Mouse (Mus musculus) gastrocnemius, postnatal 10 days (tissue): Measurements from ENCODE around the gene Olfr157. TPM values are rescaled to one million over a fixed set of nuclear protein-coding genes. Genes with fewer than 3 reads are reported as not detected.
"Not testable (repeated sequence)": the region's sequence is repeated elsewhere in the genome, so short reads cannot be mapped to it uniquely, and the experiment has no call there.

ENCODE experiments used
- DNase-seq: peaks from one replicate; pipeline ENCODE4 v3.0.0; 2021; ENCODE audit warnings: mixed read lengths
- total RNA-seq, 2 experiments: library from RNA; stranded (reverse); gene quantifications; 2 replicates each; pipeline ENCODE4 v1.2.3; 2021

Gene Olfr157
- total RNA-seq, 2 experiments from 2014 or later, result not detected

DNA sequence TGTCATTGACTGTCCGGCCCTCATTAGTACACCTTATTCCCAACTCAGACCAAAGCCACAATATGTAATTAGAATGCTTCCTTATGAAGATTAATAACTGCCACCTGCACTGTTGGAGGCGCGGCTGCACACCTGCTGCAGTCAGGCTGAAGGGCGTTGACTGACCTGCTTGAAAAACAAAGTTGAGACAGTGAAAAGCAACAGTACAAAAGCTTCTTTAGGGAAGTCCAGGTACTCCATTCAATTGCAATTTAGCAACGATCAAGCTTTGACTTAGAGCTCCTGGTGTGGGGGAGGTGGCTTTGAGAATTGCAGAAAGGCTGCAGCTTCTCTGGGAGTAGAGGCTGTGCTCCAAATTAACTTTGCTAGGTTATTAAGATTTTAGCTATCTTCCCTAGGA lies 44.2 kb downstream of the Olfr157 start:
- DNase-seq, result not testable (repeated sequence)

DNA sequence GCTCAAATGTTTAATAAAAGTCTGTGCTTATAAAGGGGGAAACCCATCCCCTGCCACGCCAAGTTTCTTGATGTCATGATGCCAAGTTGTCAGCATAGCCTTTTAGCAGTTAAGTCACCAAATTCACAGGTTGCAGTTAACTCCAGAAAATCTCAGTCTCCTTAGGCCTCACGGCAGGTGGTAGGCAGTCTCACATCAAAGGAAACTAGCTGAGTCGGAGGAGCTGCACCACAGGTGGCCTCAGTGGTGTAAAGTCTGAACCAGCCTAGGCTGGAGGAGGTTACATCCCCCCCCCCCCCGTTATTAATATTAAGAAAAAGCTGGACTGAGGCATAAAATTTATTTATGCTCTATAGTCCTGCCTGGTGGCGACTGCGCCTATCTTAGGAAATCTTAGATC lies 44.7 kb downstream of the Olfr157 start:
- no peak for DNase-seq

Other genes with a start within 250 kb of the Olfr157 start
- 10 to 100 TPM; 30.7 to 39.5 TPM for gene Npr2, start 208.3 kb downstream of the Olfr157 start, total RNA-seq
- under 1 TPM in 1 of 2 experiments, not detected in 1; 0.38 TPM for gene Spag8, start 186.6 kb downstream of the Olfr157 start, total RNA-seq
- gene Hint2, start 183.7 kb downstream of the Olfr157 start, total RNA-seq, result 10 to 100 TPM; 51.3 to 57.6 TPM
- 10 to 100 TPM in 1 of 2 experiments, 1 to 10 TPM in 1; 9.1 to 10.8 TPM for gene Tmem8b, start 171.2 kb downstream of the Olfr157 start, total RNA-seq
- gene Fam221b, start 171.1 kb downstream of the Olfr157 start, total RNA-seq, result under 1 TPM; 0.18 to 0.26 TPM
- gene Olfr70, start 139.4 kb downstream of the Olfr157 start, total RNA-seq, result not detected
- gene Olfr71, start 129.9 kb downstream of the Olfr157 start, total RNA-seq, result not detected
- 1 to 10 TPM; 2.3 to 3.1 TPM for gene Hrct1, start 113.0 kb downstream of the Olfr157 start, total RNA-seq
- 1 to 10 TPM; 1.1 to 1.6 TPM for gene Spaar, start 110.2 kb downstream of the Olfr157 start, total RNA-seq
- not detected for gene Olfr159, start 69.2 kb downstream of the Olfr157 start, total RNA-seq
- not detected for gene Olfr156, start 16.3 kb downstream of the Olfr157 start, total RNA-seq
- not detected for gene Olfr155, start 11.4 kb upstream of the Olfr157 start, total RNA-seq
- 10 to 100 TPM; 13.6 to 15.5 TPM for gene Reck, start 35.3 kb upstream of the Olfr157 start, total RNA-seq
- 10 to 100 TPM; 13.1 to 18.0 TPM for gene Glipr2, start 117.2 kb upstream of the Olfr157 start, total RNA-seq
- gene Ccin, start 143.3 kb upstream of the Olfr157 start, total RNA-seq, result under 1 TPM in 1 of 2 experiments, not detected in 1; 0.14 TPM
- gene Clta, start 164.3 kb upstream of the Olfr157 start, total RNA-seq, result 100 to 1,000 TPM in 1 of 2 experiments, 10 to 100 TPM in 1; 94.7 to 106 TPM
- 10 to 100 TPM; 17.1 to 24.3 TPM for gene Gne, start 244.0 kb upstream of the Olfr157 start, total RNA-seq